Mouse (Mus musculus) Muller cell, postnatal 12 days (primary cell): ENCODE results near the gene Fnd3c2.
"Not testable (repeated sequence)": the region's sequence is repeated elsewhere in the genome, so short reads cannot be mapped to it uniquely, and the experiment has no call there.

Experiments used
- DNase-seq: peaks from one replicate; pipeline ENCODE4 v3.0.0-alpha.2; 2015; ENCODE audit errors: inconsistent ontology term

The Fnd3c2 gene

DNA sequence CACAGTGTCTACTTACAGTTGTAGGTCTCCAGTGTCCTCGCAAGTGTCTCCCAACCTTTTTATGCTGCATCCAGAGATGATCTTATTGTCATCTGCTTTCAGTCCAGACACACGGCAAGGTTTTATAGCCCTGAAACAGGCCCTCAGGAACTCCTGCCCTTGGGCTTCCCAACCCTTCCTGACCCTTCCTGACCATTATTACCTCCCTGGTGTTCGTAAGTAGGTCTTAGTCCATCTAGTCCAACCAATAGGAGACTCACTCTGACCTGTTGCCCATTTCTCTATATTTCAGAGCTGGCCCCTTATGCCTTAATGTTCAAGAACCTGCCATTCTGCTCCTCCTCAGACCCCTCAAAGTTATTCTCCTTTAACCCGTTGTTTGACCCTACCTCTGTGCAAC is at the start of gene Fnd3c2:
TSS of gene Fnd3c2 (minus strand) at position 101 of the 400 bp plus-strand sequence.
- no peak for DNase-seq

DNA sequence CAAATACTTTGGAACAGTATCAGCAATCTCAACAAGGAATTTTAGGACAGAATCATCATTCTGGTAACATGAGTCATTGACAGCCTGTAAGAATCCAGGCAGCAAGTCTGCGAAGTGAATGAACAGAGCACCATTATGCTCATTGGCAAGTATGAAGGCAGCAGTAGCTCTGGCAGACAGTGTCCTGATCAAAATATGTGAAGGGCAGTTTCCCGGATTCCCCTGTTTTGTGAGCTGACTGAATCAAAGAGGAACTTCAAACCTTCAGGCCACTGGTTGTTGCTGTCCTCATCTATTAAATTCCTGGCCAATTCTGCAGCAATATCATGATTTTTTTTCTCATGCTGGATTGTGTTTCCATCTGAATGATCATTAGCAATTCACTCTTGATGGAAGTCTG is 29.3 kb upstream of the Fnd3c2 start:
- peak; percentile 90 for DNase-seq

DNA sequence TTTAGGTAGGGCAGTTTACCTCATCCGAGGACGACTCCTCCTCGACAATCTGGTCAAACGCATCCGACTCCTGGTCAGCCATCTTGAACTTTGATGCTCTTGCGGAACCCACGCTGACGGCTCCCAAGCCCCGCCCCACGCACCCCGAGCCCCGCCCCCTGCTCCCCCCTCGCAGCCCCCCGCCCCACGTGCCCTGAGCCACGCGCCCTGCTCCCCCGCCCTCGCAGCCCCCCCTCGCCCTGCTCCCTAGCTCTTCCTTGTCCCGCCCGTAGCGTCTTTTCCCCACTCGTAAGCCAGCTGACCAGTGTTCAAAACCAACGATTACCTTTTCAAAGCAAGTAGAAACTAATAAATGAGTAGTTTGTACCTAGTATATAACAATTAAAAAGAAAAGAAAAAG is 34.1 kb downstream of the Fnd3c2 start, which contains the start of gene Taf9b:
TSS of gene Taf9b (minus strand) at position 101 of the 400 bp plus-strand sequence.
- no peak for DNase-seq

DNA sequence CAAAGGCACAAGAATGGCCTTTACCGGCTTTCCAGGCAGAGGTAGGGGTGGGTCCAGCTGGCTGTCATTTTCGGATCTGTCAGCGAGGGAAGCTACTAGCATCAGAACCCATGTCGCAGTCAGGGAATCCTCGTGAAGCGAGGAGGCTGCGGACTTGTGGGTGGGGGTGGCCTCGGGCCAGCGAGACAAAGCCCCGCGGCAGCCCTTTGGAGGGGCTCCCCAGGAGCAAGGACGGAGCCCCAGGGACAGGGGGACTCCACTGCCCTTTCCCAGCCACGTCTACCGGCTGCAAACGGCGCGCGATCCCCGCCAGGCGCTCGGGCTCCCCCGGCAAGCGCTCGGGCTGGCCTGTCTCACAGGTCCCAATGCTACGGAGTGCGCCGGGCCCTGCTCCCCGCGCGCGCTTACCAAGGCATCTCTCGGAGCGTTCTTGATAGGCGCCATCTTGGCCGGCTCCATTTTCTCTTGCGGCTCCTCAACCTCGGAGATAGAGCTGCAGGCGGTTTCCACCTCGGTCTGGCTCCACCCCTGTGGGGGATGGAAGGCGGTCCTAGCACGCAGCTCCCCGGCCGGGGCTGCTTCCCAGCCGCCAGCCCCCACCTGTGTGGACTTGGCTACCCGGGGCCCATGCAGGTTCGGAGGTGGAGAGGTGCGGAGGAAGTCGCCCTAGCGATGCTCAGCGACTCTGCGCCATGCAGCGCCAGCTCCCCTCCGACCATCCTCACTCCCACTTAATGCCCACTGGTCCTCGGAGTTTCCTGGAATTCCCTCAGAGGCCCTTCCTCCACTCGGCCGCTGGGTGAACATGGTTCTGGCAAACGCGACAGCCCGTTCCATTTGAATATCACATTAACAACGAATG is 35.8 kb downstream of the Fnd3c2 start:
- DNase-seq, result peak; percentile 75

DNA sequence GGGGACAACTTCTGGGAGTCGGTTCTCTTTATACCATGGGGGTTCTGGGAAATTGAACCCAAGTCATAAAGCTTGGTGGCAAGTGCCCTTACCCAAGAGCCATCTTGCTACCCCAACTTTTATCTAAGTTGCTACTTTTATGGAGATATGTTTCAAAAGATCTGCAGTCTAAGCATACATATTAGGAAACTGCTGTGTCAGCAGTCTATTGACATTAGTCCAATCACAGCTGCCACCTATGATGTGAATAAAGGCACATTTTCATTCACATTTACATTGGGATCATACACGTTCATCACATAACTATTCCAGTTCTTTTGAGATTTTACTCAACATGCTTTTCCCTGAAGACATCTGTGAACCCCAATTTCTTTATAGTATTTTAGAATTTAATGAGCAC is 46.1 kb downstream of the Fnd3c2 start:
- no peak for DNase-seq

DNA sequence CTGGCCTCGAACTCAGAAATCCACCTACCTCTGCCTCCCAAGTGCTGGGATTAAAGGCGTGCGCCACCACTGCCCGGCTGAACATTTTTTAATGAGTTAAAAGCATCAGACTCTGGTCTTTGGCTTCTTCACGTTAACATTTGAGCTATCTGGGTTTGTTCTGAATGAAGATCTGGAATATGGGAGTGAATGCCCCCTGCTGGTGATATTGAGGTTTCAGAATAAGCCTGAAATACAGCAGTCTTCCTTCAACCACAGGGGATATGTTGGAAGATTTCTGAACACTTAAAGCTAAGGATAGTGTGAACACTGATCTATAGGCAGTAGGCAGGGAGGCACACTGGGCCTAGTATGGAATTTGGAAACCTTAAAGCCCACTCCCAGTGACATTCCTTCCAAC is 56.3 kb downstream of the Fnd3c2 start:
- no peak for DNase-seq

DNA sequence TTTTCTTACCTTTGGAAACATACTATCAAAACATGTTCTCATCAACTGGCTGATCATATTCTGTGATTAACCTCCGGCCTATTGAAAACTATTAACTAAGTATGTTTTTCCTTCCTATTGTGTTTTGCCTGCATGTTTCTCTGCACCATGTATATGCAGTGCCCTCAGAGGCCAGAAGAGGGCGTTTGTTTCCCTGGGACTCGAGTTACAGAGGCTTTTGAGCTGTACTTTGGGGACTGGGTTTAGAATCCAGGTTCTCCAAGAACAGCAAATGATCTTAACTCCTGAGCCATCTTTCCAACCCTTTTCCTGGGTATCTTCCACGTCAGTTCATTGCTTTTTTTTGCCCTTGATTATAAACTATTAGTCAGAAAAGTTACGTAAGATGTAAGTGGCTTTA is 57.9 kb downstream of the Fnd3c2 start:
- no peak for DNase-seq

DNA sequence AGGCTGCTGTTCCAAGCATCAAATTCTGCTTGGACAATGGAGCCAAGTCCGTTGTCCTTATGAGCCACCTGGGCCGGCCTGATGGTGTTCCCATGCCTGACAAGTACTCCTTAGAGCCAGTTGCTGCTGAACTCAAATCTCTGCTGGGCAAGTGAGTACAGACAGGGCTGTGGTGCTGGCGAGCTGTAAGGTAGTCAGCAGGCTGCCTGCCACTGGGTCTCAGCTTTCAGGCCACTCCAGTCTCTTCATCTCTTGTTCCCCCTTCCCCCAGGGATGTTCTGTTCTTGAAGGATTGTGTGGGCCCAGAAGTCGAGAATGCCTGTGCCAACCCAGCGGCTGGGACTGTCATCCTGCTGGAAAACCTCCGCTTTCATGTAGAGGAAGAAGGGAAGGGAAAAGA is 60.8 kb downstream of the Fnd3c2 start:
- not testable (repeated sequence) for DNase-seq

DNA sequence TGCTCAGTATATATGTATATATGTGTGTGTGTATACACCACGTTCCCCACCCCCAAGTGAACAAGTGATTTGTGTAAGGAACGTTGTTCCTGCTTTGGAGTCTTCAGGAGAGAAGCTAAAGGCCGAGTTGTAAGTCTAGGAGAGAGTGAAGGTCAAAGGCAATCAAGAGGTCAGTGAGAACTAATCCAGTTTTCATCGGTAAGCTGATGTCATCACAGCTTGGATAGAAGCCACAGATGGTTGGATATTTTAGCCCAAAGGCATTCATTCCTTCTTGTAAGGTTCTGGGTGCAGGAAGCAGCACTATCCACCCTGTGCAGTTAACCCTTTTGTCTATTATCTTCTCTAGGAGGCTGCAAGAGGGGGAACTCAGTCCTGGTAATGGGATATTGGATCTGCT is 65.1 kb downstream of the Fnd3c2 start:
- DNase-seq, result no peak

DNA sequence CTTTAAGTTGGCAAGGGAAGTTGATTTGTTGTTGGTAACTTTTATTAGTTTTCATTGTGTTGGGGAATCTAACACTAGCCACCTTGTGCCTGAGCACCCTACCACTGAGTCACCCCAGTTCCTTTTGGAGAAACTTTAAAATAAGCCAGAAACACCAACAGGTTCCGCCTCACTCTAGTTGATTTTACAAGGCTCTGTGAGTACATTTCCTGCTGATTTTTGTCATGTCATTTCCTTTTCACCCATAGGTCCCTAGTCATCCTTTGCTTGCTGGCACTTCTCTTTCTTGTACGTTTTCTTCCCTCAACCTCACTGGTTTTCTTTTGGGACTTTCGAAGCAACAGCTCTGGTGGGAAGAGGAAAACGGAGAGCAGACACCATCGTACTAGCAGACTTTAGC is 65.8 kb downstream of the Fnd3c2 start:
- no peak for DNase-seq

DNA sequence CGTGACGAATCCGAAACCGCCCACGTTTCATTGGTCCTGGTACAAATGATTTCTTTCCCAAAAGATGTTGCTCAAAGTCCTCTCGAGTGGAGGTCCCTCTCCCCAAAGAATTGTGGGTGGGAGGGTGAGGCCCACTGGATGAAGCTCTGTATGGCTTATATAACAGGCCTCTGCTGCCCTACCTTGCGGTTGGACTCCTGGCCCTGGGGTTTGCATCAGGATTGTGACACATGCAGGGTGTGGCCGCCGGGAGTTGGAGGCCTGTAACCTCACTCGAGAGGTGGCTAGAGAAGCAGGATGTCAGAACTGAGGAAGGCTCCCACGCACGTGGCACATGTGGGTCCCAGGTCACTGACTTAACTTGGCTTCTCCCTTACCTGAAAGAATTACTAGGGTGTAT is 67.4 kb downstream of the Fnd3c2 start:
- peak; percentile 31 for DNase-seq

DNA sequence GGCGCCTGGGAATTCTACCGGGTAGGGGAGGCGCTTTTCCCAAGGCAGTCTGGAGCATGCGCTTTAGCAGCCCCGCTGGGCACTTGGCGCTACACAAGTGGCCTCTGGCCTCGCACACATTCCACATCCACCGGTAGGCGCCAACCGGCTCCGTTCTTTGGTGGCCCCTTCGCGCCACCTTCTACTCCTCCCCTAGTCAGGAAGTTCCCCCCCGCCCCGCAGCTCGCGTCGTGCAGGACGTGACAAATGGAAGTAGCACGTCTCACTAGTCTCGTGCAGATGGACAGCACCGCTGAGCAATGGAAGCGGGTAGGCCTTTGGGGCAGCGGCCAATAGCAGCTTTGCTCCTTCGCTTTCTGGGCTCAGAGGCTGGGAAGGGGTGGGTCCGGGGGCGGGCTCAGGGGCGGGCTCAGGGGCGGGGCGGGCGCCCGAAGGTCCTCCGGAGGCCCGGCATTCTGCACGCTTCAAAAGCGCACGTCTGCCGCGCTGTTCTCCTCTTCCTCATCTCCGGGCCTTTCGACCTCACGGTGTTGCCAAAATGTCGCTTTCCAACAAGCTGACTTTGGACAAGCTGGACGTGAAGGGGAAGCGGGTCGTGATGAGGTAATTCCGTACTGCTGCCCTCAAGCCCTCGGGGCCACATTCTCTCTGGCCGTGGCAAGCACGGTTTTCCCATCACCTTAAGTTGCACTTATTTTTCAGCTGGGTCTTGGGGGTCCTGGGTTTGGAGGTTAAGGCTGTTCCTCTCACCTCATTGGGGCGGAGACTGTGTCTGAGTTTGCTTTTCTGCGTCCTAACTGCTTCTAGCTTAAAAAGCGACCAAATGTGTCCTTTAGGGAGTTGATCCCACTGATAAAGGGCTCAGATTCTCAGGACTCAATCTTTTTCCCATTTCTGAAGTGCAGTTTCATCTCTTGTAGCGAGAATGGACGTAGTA is 68.2 kb downstream of the Fnd3c2 start, which contains the start of gene Pgk1:
TSS of gene Pgk1 (plus strand) at position 388 of the 937 bp plus-strand sequence.
- peak; percentile 99 for DNase-seq

DNA sequence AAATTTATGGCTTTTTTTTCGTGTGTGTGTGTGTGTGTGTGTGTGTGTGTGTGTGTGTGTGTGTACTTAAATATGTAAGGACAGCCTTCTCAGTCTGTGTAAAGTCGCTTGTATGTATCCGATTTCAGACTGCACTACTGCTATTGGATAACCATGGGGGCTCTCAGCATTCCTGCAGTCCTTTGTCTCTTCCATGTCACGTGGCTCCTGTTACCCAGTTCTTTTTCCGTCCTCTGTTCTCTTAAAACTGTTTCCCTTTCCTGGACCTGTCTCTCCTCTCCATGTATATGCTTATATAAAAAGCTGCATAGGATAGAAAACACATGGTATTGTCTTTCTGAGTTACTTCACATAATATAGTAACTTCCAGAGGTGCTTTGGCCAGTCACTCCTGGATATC is 69.5 kb downstream of the Fnd3c2 start:
- DNase-seq, result no peak
